Mouse (Mus musculus) forebrain, embryonic 14.5 days (tissue): ENCODE measurements around the gene Mbnl2. TPM values are rescaled to one million over a fixed set of nuclear protein-coding genes. Genes with fewer than 3 reads are reported as not detected.

Source experiments
- ATAC-seq: fragments of 200-750 bp; cut with Nextera tagmentation; 2 replicates; pipeline ENCODE4 v1.8.0; 2017; ENCODE audit warnings: mild to moderate bottlenecking, moderate library complexity
- DNase-seq: peaks from one replicate; pipeline ENCODE4 v3.0.0-alpha.2; 2015; ENCODE audit warnings: low spot score
- H3K27ac ChIP-seq: fragments of 300-500 bp; sonication (generic); 2 replicates; pipeline ENCODE4 v1.5.1; 2014; ENCODE audit warnings: low read depth, mild to moderate bottlenecking, control low read depth, low read length, moderate library complexity
- H3K27me3 ChIP-seq: fragments of 300-500 bp; sonication (generic); replicated peaks from 2 replicates; pipeline ENCODE4 v1.6.1; 2014; ENCODE audit warnings: low read length, control low read depth, mixed read lengths; ENCODE audit not compliant: control insufficient read depth, insufficient read depth
- H3K36me3 ChIP-seq: fragments of 300-500 bp; sonication (generic); 2 replicates; pipeline ENCODE4 v1.6.1; 2014; ENCODE audit warnings: low read length, control low read depth; ENCODE audit not compliant: control insufficient read depth, insufficient read depth
- H3K4me1 ChIP-seq: fragments of 300-500 bp; sonication (generic); 2 replicates; pipeline ENCODE4 v1.6.1; 2014; ENCODE audit warnings: antibody characterized with exemption, low read length, control low read depth; ENCODE audit not compliant: control insufficient read depth, insufficient read depth
- H3K4me2 ChIP-seq: fragments of 300-500 bp; sonication (generic); 2 replicates; pipeline ENCODE4 v1.6.1; 2014; ENCODE audit warnings: mild to moderate bottlenecking, control low read depth, low read length
- H3K4me3 ChIP-seq: fragments of 300-500 bp; sonication (generic); 2 replicates; pipeline ENCODE4 v1.5.1; 2014; ENCODE audit warnings: low read depth, low read length, control low read depth
- H3K9ac ChIP-seq: fragments of 300-500 bp; sonication (generic); 2 replicates; pipeline ENCODE4 v1.6.1; 2014; ENCODE audit warnings: mild to moderate bottlenecking, low read length, control low read depth, moderate library complexity
- H3K9me3 ChIP-seq: fragments of 300-500 bp; sonication (generic); replicated peaks from 2 replicates; pipeline ENCODE4 v1.6.1; 2016; ENCODE audit warnings: low read length, control low read depth, mixed read lengths; ENCODE audit not compliant: control insufficient read depth
- WGBS: fragments of 180-500 bp; shearing (Covaris S2); extraction: QIAGEN DNeasy Blood & Tissue Kit; methylation state at CpG from one replicate; pipeline ENCODE4 v1.1.7; 2014; 5-methylcytosine and 5-hydroxymethylcytosine counted together
- polyA plus RNA-seq: library from polyadenylated mRNA; unstranded; fragments of >200 nt; fragmentation: Nextera tagmentation; extraction: Ambion mirVana; gene quantifications from 2 replicates; pipeline ENCODE4 v1.2.1, GENCODE M21; 2014

The Mbnl2 gene
- polyA plus RNA-seq, 1 experiment from 2014 or later = 21.6 TPM

GRCm38 (mm10) chr14:120337731-120338462 is 62.4 kb downstream of the Mbnl2 start:
- H3K4me2 ChIP-seq = no peak overlapping the region
- H3K9me3 ChIP-seq = no peaks in the 10 kb centered on the region
- peaks cover 14% of the 10 kb centered on the region for H3K4me1 ChIP-seq
- DNase-seq = no peak
- H3K27ac ChIP-seq = no peak overlapping the region
- no peaks in the 10 kb centered on the region for H3K36me3 ChIP-seq
- H3K4me3 ChIP-seq = no peak overlapping the region
- H3K27me3 ChIP-seq = no peaks in the 10 kb centered on the region
- ATAC-seq = no peak
- H3K9ac ChIP-seq = no peak overlapping the region
- 37% methylated on average over 7 of the region's 7 CpGs for WGBS

GRCm38 (mm10) chr14:120338706-120339105 is 63.2 kb downstream of the Mbnl2 start:
- Histone ChIP-seq H3K9ac (no peak overlapping the region), H3K36me3 (no peaks in the 10 kb centered on the region), H3K9me3 (no peaks in the 10 kb centered on the region), H3K4me1 (peaks cover 14% of the 10 kb centered on the region), H3K4me2 (no peak overlapping the region), H3K27ac (no peak overlapping the region), H3K27me3 (no peaks in the 10 kb centered on the region), H3K4me3 (no peak overlapping the region)
- WGBS = 81% methylated on average over 3 of the region's 3 CpGs
- DNase-seq (no peak), ATAC-seq (no peak)

GRCm38 (mm10) chr14:120341912-120342311 is 66.4 kb downstream of the Mbnl2 start:
- Histone ChIP-seq H3K4me3 (no peak overlapping the region), H3K27me3 (no peaks in the 10 kb centered on the region), H3K36me3 (no peaks in the 10 kb centered on the region), H3K4me1 (peaks cover 6% of the 10 kb centered on the region), H3K9ac (no peak overlapping the region), H3K9me3 (no peaks in the 10 kb centered on the region; the same call in 1 of the 2 replicates), H3K27ac (no peak overlapping the region), H3K4me2 (no peak overlapping the region)
- DNase-seq (no peak), ATAC-seq (no peak)
- WGBS = 93% methylated on average over 6 of the region's 6 CpGs

GRCm38 (mm10) chr14:120342321-120342720 is 66.9 kb downstream of the Mbnl2 start:
- Histone ChIP-seq H3K4me2 (no peak overlapping the region), H3K4me3 (no peak overlapping the region), H3K9ac (no peak overlapping the region), H3K4me1 (peaks cover 6% of the 10 kb centered on the region; the same call in 1 of the 2 replicates), H3K9me3 (no peaks in the 10 kb centered on the region; the same call in 1 of the 2 replicates), H3K36me3 (no peaks in the 10 kb centered on the region), H3K27me3 (no peaks in the 10 kb centered on the region), H3K27ac (no peak overlapping the region)
- ATAC-seq = no peak
- WGBS = 92% methylated on average over 7 of the region's 7 CpGs
- no peak for DNase-seq

GRCm38 (mm10) chr14:120344641-120345040 is 69.2 kb downstream of the Mbnl2 start:
- H3K4me1 ChIP-seq = no peaks in the 10 kb centered on the region
- no peaks in the 10 kb centered on the region for H3K27me3 ChIP-seq
- H3K36me3 ChIP-seq = no peaks in the 10 kb centered on the region
- no peak overlapping the region for H3K27ac ChIP-seq
- no peak overlapping the region for H3K4me3 ChIP-seq
- H3K9ac ChIP-seq = no peak overlapping the region
- no peaks in the 10 kb centered on the region; the same call in 1 of the 2 replicates for H3K9me3 ChIP-seq
- ATAC-seq (no peak), DNase-seq (no peak)
- 94% methylated on average over 4 of the region's 4 CpGs for WGBS
- H3K4me2 ChIP-seq = no peak overlapping the region

- Histone ChIP-seq H3K4me2 (no peak overlapping the region), H3K9me3 (no peaks in the 10 kb centered on the region; the same call in 1 of the 2 replicates), H3K9ac (no peak overlapping the region), H3K4me1 (no peaks in the 10 kb centered on the region), H3K27me3 (no peaks in the 10 kb centered on the region), H3K36me3 (no peaks in the 10 kb centered on the region), H3K27ac (no peak overlapping the region), H3K4me3 (no peak overlapping the region)
- ATAC-seq (no peak), DNase-seq (no peak)
- WGBS = 87% methylated on average over 11 of the region's 11 CpGs
These were observed 72.2 kb downstream of the Mbnl2 start for GRCm38 (mm10) chr14:120347410-120348315.

- no peaks in the 10 kb centered on the region for H3K4me1 ChIP-seq
- WGBS = 89% methylated on average over 4 of the region's 4 CpGs
- no peak for DNase-seq
These were observed 73.9 kb downstream of the Mbnl2 start for GRCm38 (mm10) chr14:120349332-120349731.

GRCm38 (mm10) chr14:120352136-120352843 is 76.8 kb downstream of the Mbnl2 start:
- 82% methylated on average over 14 of the region's 14 CpGs for WGBS
- Histone ChIP-seq H3K9ac (no peak overlapping the region), H3K4me2 (no peak overlapping the region), H3K4me1 (peaks cover 7% of the 10 kb centered on the region; the same call in 1 of the 2 replicates), H3K36me3 (no peaks in the 10 kb centered on the region), H3K27ac (no peak overlapping the region), H3K9me3 (no peaks in the 10 kb centered on the region), H3K4me3 (no peak overlapping the region), H3K27me3 (no peaks in the 10 kb centered on the region)
- DNase-seq (no peak), ATAC-seq (no peak)

More at GRCm38 (mm10) chr14:120349332-120349731, 73.9 kb downstream of the Mbnl2 start:
- ATAC-seq = no peak
- Histone ChIP-seq H3K36me3 (no peaks in the 10 kb centered on the region), H3K27me3 (no peaks in the 10 kb centered on the region), H3K4me3 (no peak overlapping the region), H3K27ac (no peak overlapping the region), H3K9me3 (no peaks in the 10 kb centered on the region; the same call in 1 of the 2 replicates), H3K9ac (no peak overlapping the region), H3K4me2 (no peak overlapping the region)
